Mouse (Mus musculus) G1E (cell line): ENCODE measurements around the gene Trim25. TPM values are rescaled to one million over a fixed set of nuclear protein-coding genes. Genes with fewer than 3 reads are reported as not detected.

Experiments used
- ATAC-seq: 2 replicates; pipeline ENCODE4 v1.8.0; 2016; ENCODE audit warnings: mild to moderate bottlenecking; ENCODE audit not compliant: insufficient number of reproducible peaks, poor library complexity, low FRiP score, severe bottlenecking; ENCODE audit errors: extremely low read depth
- DNase-seq: peaks from one replicate; pipeline ENCODE4 v3.0.0; 2012; ENCODE audit warnings: low spot score
- H3K27me3 ChIP-seq: 2 replicates; pipeline ENCODE4 v1.6.1; 2012; ENCODE audit warnings: mild to moderate bottlenecking, low read length, inconsistent platforms; ENCODE audit not compliant: insufficient read depth
- H3K36me3 ChIP-seq: replicated peaks from 2 replicates; pipeline ENCODE3; 2012; ENCODE audit warnings: mild to moderate bottlenecking, inconsistent platforms
- H3K4me1 ChIP-seq: 2 replicates; pipeline ENCODE4 v1.6.1; 2012; ENCODE audit warnings: low read depth, low read length, inconsistent platforms, mixed read lengths; ENCODE audit not compliant: insufficient read depth
- H3K4me3 ChIP-seq: 2 replicates; pipeline ENCODE4 v1.5.1; 2012; ENCODE audit warnings: low read depth, mild to moderate bottlenecking, inconsistent platforms, low read length, moderate library complexity, mixed read lengths
- H3K9me3 ChIP-seq: replicated peaks from 2 replicates; pipeline ENCODE4 v1.6.1; 2012; ENCODE audit warnings: inconsistent platforms
- CTCF ChIP-seq: IDR thresholded peaks from 2 replicates; pipeline ENCODE4 v1.5.1; 2012; ENCODE audit warnings: low read depth, low read length, inconsistent platforms, mixed read lengths
- GATA1 ChIP-seq: IDR thresholded peaks from 2 replicates; pipeline ENCODE4 v1.6.1; 2012; ENCODE audit warnings: borderline replicate concordance, low read length, inconsistent platforms, mixed read lengths
- GATA2 ChIP-seq: IDR thresholded peaks from 2 replicates; pipeline ENCODE4 v1.6.1; 2012; ENCODE audit warnings: low read depth, low read length, inconsistent platforms, borderline replicate concordance
- POLR2AphosphoS5 ChIP-seq: IDR thresholded peaks from 2 replicates; pipeline ENCODE4 v1.6.1; 2012; ENCODE audit warnings: low read depth, low read length, inconsistent platforms; ENCODE audit not compliant: insufficient replicate concordance
- TAL1 ChIP-seq: conservative IDR thresholded peaks from 2 replicates; pipeline ENCODE4 v1.6.1; 2012; ENCODE audit warnings: low read depth, low read length, inconsistent platforms, mixed read lengths
- polyA plus RNA-seq: library from polyadenylated mRNA; stranded (reverse); fragments of >175 nt; gene quantifications from 2 replicates; pipeline ENCODE4 v1.2.3, GENCODE M21; 2012
- total RNA-seq, 2 experiments: library from RNA; stranded (forward) in 1 of 2; stranded (reverse) in 1 of 2; fragments of 200-1000 nt in 1 of 2; fragments of >200 nt in 1 of 2; fragmentation: Nextera tagmentation in 1 of 2; gene quantifications; 2 replicates each; pipeline ENCODE4 v1.2.3; 2014 to 2017

Trim25 gene
- total and polyA plus RNA-seq, 3 experiments = 36.4 to 75.4 (median 69.6) TPM

GRCm38 (mm10) chr11:89055931-89056690 lies 56.9 kb downstream of the Trim25 start:
- ATAC-seq (no peak), DNase-seq (no peak)
- H3K4me1 ChIP-seq = peaks cover 27% of the 10 kb centered on the region
- no peaks in the 10 kb centered on the region for H3K9me3 ChIP-seq
- TF ChIP-seq POLR2AphosphoS5 = no peak
- TF ChIP-seq CTCF = no peak
- TF ChIP-seq GATA2 = no peak
- no peak for TF ChIP-seq GATA1
- no peak for TF ChIP-seq TAL1
- H3K4me3 ChIP-seq = no peak overlapping the region
- peaks cover 62% of the 10 kb centered on the region for H3K36me3 ChIP-seq
- H3K27me3 ChIP-seq = no peaks in the 10 kb centered on the region

- Histone ChIP-seq H3K4me3 (peak overlapping the region; percentile 47; the same call in 1 of the 2 replicates), H3K9me3 (no peaks in the 10 kb centered on the region), H3K36me3 (peaks cover 40% of the 10 kb centered on the region), H3K4me1 (peaks cover 29% of the 10 kb centered on the region), H3K27me3 (no peaks in the 10 kb centered on the region)
- DNase-seq = peak; percentile 13
- TF ChIP-seq GATA1 = no peak
- ATAC-seq = no peak
Measured at GRCm38 (mm10) chr11:89058515-89059270, 59.5 kb downstream of the Trim25 start.

GRCm38 (mm10) chr11:89059919-89060422 lies 60.8 kb downstream of the Trim25 start:
- H3K27me3 ChIP-seq = no peaks in the 10 kb centered on the region
- H3K36me3 ChIP-seq = peaks cover 27% of the 10 kb centered on the region
- TF ChIP-seq POLR2AphosphoS5 (peak; percentile 38; the same call in 1 of the 2 replicates), TAL1 (no peak)
- peak overlapping the region; percentile 98 for H3K4me3 ChIP-seq
- no peaks in the 10 kb centered on the region for H3K9me3 ChIP-seq
- DNase-seq (peak; percentile 20), ATAC-seq (no peak)
- peaks cover 38% of the 10 kb centered on the region for H3K4me1 ChIP-seq

- Histone ChIP-seq H3K9me3 (no peaks in the 10 kb centered on the region), H3K36me3 (peaks cover 23% of the 10 kb centered on the region), H3K27me3 (no peaks in the 10 kb centered on the region), H3K4me3 (peak overlapping the region; percentile 98), H3K4me1 (peaks cover 38% of the 10 kb centered on the region)
- ATAC-seq = peak; percentile 87
- peak; percentile 88 for DNase-seq
- TF ChIP-seq CTCF (no peak), GATA2 (no peak), TAL1 (no peak), POLR2AphosphoS5 (no peak), GATA1 (no peak)
Measured at GRCm38 (mm10) chr11:89060423-89061089, 61.4 kb downstream of the Trim25 start.

- TF ChIP-seq GATA1 (no peak), POLR2AphosphoS5 (no peak), GATA2 (no peak), TAL1 (no peak), CTCF (no peak)
- peaks cover 5% of the 10 kb centered on the region for H3K27me3 ChIP-seq
- DNase-seq = no peak
- peaks cover 18% of the 10 kb centered on the region for H3K36me3 ChIP-seq
- peaks cover 38% of the 10 kb centered on the region for H3K4me1 ChIP-seq
- ATAC-seq = no peak
- no peak overlapping the region for H3K4me3 ChIP-seq
- H3K9me3 ChIP-seq = no peaks in the 10 kb centered on the region
Measured at GRCm38 (mm10) chr11:89061362-89061761, 62.2 kb downstream of the Trim25 start.

- no peak for DNase-seq
Measured at GRCm38 (mm10) chr11:89064312-89064711, 65.1 kb downstream of the Trim25 start.

More at GRCm38 (mm10) chr11:89064312-89064711, 65.1 kb downstream of the Trim25 start:
- Histone ChIP-seq H3K4me1 (peaks cover 27% of the 10 kb centered on the region), H3K36me3 (no peaks in the 10 kb centered on the region), H3K27me3 (peaks cover 23% of the 10 kb centered on the region), H3K9me3 (no peaks in the 10 kb centered on the region), H3K4me3 (no peak overlapping the region)
- ATAC-seq = no peak
- TF ChIP-seq GATA1 = no peak
- TF ChIP-seq POLR2AphosphoS5 = no peak
- no peak for TF ChIP-seq GATA2
- TF ChIP-seq CTCF = no peak
- no peak for TF ChIP-seq TAL1
